Mouse (Mus musculus) left cerebral cortex, postnatal 36 days (tissue): ENCODE measurements around the gene Sema5b. TPM values are rescaled to one million over a fixed set of nuclear protein-coding genes. Genes with fewer than 3 reads are reported as not detected.

Experiments
- DNase-seq, 2 experiments: peaks; one replicate each; pipeline ENCODE4 v3.0.0; 2021 to 2022; ENCODE audit warnings: low spot score in 2 of 2, mixed read lengths in 1 of 2
- intact Hi-C: fragments of 180-260 bp; cut with DNase I; formaldehyde crosslinking; loops from one replicate; pipeline ENCODE4 v1.15.1; 2025
- total RNA-seq, 2 experiments: library from RNA; stranded (reverse); gene quantifications; 2 replicates each; pipeline ENCODE4 v1.2.3; 2021

Gene Sema5b
- total RNA-seq, 2 experiments from 2014 or later = 12.7 to 20.4 TPM

DNA sequence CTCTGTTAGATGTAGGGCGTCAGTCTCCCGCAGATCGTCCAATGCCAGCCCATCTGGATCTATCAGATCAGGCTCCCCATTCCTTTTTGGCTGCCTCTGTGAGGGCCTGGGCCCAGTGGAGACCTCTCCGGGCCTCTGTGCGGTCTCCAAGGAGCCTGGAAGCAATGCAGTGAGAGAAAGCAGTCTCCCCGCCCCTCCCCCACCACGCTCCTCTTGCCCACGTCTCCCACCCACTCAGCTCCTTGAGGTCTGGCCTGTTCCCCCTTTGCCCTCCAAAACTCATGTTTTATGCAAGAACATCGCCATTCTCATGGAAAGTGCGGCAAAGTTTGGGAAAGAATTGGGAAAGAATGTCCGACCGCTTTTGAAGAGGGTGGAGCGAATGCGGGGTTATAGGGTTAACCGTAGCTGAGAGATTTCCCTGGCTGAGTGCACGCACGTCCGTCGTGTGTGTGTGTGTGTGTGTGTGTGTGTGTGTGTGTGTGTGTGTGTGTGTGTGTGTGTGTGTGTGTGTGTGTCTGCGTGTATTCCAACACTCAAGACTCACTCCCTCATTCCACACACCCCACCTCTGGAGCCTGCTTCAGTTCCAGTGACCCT, 47.0 kb downstream of the Sema5b start:
- no peak for DNase-seq
- intact Hi-C loops = no loop called here

DNA sequence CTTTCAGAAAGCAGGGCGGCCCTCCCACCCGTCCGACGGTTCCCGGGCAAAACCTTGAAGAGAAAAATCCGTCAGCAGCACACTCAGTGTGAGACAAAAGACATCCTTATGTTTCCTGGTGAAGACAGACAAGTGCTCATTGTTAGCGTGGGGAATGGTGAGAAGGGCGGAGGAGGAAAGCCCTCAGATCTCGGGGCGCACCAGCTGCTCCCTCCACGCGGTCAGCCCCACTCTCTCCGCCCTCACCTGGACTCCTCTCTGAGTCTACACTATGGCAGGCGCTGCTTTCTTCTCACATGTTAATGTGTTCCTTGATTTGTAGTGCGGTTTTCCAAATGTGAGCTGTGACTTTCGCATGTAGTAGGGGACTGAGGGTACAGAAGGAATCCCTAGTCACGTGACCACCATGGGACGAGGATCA, 47.8 kb downstream of the Sema5b start:
- intact Hi-C loops = no loop called here
- no peak for DNase-seq

DNA sequence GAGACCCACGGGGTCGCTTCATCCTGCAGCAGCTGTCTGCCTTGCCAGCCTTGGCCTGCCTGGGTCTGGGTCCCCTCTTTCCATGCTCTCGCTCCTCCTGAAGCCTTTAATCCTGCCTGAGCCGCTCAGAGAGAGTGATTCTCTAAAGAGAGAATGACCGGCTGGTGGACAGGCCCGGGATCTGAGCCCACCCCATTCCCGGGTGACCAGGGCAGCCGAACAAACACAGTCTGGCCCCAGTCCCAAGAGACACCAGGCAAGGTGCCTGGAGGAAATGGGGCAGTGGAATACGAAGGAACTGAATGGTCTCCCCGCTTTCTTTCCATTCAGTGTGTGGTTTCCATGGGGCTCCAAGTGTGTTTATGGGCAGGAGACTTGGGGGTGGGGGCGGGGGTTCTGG, 50.8 kb downstream of the Sema5b start:
- no peak for DNase-seq
- intact Hi-C loops = loop anchor here (5.0 kb wide), 1 partner anchor 49 kb away; the partner anchor contains the start of gene Sema5b

DNA sequence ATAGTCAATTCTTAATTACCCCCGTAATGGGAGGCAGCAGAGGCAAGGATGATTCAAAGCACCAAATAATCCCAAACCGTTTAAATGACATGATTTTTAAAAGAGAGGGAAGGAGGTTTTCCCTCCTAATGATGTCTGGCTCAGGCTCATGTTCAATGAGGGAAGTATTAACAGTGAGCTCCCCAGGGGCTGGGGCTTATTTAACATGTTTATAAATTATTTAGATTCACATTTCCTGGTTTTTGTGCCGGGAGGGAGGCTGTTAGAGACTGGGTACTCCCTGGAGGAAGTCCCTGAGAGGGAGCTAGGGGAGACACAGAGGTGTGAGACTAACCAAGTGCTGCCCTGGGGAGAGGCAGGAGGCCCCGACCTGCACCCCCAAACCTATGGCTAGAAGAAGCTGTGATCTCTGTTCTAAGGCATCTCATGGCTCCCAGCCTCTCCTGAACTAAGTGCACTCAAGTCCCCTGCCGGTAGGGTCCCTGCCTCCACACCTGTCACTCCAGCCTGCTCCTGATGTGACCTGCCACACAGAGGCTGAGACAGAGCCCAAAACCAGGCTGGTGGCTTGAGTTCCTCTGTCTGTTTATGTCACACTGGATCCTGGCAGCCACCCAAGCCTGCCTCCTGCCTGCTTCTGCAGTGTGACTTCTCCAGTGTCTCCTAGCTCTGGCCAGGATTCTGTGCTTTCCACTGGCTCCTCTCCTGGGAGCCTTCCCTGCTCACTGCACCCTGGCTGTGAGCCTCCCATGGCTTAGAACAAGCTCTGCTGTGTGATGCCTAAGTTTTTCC, 51.5 kb downstream of the Sema5b start:
- intact Hi-C loops = loop anchor here (5.0 kb wide), 1 partner anchor 50 kb away; the partner anchor contains the start of gene Sema5b
- DNase-seq = no peak

DNA sequence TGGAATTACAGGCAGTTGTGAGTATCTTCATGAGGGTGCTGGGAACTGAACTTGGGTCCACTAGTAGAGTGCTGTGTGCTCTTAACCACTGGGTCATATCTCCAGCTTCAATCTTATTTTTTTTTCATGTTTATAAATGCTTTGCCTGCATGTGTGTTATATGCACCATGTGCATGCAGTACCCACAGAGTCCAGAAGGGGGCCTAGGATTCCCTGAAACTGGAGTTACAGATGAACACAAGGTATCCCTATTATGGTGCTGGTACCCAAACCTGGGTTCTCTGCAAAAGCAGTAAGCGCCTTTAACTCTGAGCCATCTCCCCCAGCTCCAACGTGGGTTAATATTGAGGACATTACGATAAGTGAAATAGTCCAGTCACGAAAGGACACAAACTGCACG, 52.5 kb downstream of the Sema5b start:
- intact Hi-C loops = loop anchor here (5.0 kb wide), 1 partner anchor 51 kb away; the partner anchor contains the start of gene Sema5b
- DNase-seq = no peak

DNA sequence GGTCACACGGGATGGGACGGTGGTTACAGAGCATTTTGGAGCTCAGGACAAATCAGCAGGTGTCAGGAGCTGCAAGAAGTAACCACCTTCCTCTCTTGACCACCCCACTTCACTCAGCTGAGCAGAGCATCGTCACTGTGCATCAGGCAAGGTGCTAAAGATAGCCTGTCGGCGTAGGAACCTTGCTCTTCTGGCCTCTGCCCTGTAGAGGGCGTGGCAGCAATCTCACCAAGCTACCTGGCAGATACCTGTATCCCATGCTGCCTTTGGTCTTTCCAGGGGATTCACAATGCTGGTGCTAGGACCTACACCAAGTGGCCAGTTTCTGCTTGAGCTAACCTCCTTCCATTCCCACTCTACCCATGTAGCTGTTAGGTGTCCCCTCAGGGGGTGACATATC, 55.3 kb downstream of the Sema5b start:
- DNase-seq = no peak
- intact Hi-C loops = no loop called here

DNA sequence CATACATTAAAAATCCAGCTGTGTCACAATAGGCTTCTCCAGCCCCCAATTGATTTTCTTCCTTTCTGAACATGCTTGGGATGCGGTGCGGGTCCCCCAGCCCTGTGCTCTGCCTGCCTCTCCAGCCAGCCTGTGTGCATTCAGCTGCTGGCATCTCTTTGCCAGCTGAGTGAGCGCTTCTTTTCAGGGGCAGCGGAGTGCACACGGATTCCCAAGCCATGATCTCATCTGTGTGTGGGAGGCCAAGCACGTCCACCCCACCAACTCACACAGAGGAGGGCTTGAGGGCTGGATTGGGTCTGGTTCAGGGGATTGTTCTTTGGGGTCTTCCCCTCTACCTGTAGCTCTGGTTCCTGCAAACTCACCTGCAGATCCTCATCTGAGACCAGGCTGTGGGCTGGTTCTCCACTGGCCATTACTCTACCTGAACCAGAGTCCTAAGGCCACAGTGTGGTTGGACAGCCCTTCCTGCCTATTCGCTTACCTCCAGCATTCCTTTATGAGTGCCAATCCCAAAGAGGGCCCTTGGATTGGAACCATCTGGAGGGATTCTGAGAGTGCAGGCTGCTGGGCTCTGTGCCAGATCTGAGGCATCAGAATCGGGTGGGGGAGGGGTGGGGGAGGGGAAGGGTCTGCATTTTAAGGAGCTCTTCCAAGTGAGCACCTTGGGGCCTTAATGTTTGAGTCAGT, 55.9 kb downstream of the Sema5b start:
- intact Hi-C loops = no loop called here
- no peak for DNase-seq

DNA sequence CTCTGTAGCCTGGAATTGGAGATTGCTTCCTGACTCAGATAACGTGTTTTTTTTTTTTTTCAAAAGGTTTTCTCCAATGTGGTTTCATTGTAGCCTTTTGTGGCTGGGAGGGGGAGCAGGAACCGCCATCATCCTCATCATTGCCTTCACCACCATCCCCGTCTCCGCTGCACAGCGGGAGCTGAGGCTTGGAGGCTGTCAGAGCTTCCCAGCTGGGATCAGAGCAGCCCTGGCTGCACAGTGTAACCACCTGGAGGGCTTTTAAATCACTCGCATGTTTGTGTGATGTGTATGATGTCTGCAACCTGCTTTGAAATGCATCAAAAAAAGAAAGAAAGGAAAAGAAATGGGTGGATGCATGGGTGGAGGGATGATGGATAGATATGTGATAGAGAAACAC, 57.0 kb downstream of the Sema5b start:
- DNase-seq = no peak
- intact Hi-C loops = no loop called here

DNA sequence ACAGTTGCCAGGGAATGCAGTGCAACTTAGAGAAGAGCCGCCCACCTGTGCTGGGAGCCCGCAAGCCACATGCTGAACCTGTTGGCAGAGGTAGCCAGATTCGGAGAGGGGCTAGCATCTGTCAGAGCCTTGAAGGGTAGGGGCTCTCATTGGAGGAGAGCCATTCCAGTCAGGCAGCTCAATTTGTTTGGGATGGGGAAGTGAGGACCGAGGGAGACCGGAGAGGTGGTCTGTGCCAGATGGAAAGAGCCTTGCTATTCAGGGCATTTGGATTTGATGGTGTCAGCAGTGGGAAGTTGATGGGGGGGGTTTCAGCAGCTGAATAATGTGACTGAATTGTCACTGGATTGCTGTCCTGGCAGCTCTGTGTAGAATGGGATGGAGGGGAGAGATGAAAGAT, 57.9 kb downstream of the Sema5b start:
- intact Hi-C loops = no loop called here
- no peak for DNase-seq

DNA sequence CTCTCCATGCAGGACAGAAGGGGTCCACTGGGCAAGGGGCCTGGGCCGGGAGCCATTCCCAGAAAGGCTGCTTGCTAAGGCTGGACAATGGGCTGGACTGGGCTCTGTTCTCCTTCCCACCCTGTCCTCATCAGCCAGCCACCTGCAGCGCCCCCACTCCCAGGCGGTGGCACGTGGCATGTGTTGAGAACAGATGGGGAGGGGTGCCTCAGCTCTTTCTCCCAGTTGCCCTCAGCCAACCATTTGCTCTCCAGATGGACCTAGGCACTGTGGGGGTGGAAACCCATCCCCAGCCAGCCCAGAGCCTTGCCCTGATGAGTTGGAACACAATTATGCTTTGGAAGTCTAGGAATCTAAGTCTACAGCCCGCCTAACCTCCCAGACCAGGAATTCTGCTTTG, 59.3 kb downstream of the Sema5b start:
- intact Hi-C loops = no loop called here
- no peak for DNase-seq

DNA sequence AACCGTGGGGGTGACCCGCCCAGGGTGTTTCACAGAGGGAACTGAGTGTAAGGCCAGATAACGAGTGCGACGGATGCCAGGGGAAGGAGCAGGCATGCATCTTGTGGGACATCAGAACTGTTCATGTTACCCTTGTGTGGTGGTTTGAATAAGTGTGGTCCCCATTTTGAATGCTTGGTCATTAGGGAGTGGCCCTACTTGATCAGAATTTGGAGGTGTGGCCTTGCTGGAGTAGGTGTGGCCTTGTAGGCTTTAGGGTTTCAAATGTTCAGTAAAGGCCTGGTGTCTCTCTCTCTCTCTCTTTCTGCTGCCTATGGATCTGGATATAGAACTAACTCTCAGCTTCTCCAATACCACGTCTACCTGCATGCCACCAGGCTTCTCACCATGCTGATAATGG, 60.5 kb downstream of the Sema5b start:
- no peak for DNase-seq
- intact Hi-C loops = no loop called here

DNA sequence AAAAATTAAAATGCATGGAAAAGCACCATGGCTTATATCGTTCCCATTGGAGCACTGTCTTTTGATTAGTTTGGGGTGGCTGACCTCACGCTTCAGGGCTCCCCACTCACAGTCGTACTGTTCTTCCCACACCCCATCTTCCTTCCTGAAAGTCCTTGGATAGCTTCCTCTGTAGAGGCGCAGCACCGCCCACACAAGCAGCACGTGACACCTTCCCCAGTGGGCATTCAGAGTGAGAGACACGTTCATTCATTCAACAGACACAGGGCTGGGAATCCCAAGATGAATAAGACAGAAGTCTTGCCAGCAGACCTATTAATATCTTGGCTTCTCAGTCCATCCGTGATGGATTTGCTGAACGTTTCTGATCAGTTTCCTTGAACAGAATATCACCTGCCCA, 61.6 kb downstream of the Sema5b start:
- intact Hi-C loops = no loop called here
- DNase-seq = peak; percentile 57 to 63

DNA sequence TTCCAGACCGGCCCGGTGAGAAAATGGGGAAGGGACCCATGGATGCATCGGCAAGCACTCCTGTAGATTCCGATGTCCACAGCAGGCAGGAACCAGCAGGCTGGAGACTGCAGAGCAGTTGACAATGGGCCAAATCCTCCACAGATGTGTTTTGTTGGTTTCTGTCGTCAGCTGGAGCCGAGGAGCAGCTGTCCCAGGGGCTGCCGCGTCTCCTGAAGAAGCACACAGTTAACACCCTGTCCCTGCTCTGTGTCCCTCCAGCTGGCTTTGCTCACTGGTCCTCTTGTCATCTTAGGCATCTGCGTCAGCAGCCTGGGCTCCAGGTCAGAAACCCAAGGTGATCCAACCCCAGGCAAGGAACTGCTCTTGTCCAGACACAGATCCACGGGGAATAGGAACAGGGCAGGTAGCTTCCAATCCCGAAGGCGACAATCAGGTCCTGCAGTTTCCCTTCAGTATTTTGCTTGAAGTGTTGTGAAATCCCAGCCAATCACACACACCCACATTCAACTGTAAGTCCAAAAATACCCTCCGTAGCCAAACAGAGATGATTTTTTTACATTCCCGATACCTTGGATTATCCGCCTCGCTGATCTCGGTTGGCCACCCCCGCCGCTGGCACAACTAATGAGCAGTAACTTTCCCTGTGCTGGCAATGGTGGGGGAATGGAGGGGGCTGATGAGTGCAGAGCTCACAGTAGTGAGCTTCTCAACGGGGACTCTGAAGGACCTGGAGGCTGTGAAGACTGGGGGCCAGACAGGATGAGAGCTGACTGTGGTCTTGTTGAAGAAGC, 63.0 kb downstream of the Sema5b start:
- DNase-seq = peak; percentile 48 to 55
- intact Hi-C loops = no loop called here

DNA sequence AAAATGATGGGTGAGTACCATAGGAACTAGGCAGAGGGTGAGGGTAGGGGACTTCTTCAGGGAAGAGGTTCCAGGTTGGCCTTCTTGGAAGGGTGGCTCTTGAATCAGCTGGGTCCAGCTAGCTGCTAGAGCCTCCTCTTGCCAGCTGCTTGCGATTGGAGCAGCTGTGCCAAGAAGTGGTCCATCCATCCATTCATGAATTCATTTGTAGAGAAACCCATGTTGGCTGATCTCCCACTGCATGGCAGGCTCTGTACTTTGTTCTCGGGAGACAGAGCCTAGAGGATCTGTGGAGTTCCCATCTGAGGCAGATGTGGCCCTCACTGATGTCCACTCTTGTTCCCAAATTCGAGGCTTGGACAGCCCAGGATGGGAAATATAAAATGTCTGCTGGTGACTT, 66.3 kb downstream of the Sema5b start:
- intact Hi-C loops = no loop called here
- no peak for DNase-seq

DNA sequence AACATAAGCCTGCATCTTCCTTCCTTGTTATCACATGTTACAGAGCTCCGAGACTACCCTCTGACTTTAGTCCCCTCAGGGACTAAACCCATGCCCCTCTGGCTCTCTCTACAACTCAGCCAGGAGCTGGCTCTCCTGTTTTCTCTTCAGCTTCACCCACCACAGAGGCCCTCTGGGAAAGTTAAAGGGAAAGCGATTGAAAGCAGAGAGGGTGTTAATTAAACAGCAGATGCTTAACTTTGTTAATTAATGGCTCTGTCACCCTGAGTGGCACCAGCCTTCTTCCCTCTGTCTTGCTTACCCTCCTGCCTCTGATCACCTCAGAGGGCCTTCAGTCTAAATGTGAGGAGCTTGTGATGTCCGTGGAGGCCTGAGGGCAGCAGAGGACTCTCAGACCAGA, 67.3 kb downstream of the Sema5b start:
- no peak for DNase-seq
- intact Hi-C loops = no loop called here

DNA sequence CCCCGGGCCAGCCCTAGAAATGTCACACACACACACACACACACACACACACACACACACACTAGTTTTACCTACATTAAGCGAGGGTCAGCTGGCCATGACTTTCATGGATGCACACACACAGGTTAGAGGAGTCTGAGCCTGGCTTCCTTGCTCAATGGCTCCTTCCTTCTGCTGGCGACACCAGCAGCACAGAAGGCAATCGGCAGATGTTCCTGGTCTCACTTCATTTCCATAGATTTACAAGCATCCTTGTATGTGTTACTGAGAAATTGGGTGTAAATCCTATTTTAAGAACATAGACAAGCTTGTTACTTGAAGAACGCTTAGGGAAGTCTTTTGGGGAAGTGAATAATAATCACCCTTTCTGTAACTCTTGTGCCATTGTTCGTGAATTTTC, 68.6 kb downstream of the Sema5b start:
- intact Hi-C loops = no loop called here
- no peak for DNase-seq

DNA sequence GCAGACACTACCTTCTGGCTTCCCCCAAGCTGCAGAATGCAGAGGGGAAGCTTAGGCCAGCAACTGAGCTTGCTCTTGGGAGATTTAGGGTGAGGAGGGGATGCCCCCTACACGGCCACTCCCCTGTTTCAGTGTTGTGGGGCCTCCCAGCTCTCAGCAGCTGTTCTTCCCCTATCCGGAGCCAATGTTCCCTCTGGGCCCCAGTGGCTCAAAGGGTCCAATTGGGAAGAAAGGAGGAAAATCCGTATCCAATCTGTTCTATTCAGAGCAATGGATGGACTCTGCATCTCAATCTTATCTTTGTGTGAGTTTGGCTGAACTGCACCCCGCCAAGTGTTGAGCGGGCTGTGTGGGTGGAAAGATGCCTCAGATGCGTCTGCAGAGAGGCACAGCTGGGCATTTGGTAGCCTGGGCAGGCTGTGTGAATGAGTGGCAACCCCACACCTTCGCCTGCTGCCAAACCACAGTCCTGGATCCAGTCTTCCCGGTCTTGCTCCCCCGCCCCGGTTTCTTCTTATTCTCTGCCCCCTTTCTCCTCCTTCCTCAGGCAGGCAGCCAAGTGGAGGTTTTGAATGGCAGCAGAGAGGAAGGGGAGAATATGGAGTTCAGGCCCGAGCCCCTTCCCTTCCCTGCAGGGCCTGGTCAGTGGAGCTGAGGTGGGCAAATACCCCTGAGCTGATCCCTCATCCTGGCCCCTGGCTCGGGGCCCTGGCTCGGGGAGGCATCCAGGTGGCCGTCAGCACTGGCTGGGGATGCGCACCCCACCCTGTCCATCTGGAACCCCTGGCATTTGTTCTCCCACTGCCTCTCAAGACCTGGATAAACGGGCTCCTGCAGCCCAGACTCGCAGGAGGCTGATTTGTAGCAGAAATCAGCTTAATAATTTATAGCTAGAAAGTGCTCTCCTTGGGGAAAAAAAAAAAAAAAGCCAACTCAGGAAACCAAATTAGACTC, 73.2 kb downstream of the Sema5b start:
- peak in 1 of 2 experiments; percentile 17 for DNase-seq
- intact Hi-C loops = no loop called here

DNA sequence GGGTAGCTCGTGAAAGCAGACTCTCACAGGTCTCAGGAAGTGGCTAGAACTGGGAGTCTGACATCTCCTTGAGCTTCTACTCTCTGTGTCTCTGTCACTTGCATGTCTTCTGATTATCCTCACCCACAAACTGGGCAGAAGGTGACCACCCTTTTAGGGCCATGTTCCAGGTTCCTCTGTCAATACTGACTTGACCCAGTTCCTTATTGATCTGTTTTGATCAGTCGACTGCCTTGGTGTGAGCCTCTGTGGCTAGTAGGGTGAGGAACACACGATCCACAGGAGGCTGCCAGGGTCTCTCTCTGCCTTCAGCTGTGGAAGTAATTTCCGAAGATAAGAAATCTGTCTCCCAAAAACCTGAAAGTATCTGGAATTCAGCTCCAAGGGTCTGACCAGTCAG, 76.8 kb downstream of the Sema5b start:
- intact Hi-C loops = no loop called here
- no peak for DNase-seq

DNA sequence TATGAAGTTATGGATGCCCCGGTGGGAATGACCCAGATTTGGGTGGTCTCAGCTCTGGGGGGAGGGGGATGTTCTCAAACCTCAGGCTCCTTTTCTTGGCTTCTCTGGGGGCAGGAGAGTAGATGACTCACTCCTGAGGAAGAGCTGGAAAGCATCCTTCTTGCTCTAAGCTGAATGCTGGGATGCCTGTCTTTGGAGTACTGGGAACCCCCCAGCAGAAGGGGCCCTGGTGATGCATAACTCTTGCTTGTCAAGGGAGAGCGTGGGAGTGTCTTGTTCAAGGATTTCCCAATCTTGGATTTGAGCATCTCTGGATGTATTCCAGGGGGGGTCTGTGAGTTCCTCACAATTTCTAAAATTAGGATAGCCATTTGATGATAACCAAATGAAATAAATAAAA, 82.1 kb downstream of the Sema5b start:
- no peak for DNase-seq

More for the DNA sequence above, 82.1 kb downstream of the Sema5b start:
- intact Hi-C loops = loop anchor here (10.0 kb wide), 1 partner anchor 198 kb away; no protein-coding TSS in a partner anchor
